Mouse (Mus musculus): ENCODE data around the gene Ptprd. TPM values are rescaled to one million over a fixed set of nuclear protein-coding genes. Genes with fewer than 3 reads are reported as not detected.

Gene Ptprd
- polyA plus RNA-seq, 1 experiment from 2014 or later, result 57.1 TPM

- Histone ChIP-seq H3K36me3 (no peaks in the 10 kb centered on the region), H3K27ac (no peak overlapping the region), H3K4me3 (no peak overlapping the region), H3K27me3 (no peaks in the 10 kb centered on the region), H3K4me1 (no peaks in the 10 kb centered on the region), H3K9ac (no peak overlapping the region), H3K9me3 (replicated peaks) (no peaks in the 10 kb centered on the region), H3K4me2 (replicated peaks) (no peak overlapping the region)
- 61% methylated on average over 3 of the region's 3 CpGs for WGBS
- ATAC-seq (ENCODE audit: low FRiP score), result no peak
Measured at GRCm38 (mm10) chr4:76223720-76224119, 1988.0 kb downstream of the Ptprd start.

GRCm38 (mm10) chr4:76222520-76222919 is 1989.2 kb downstream of the Ptprd start:
- 44% methylated on average over 2 of the region's 2 CpGs for WGBS
- Histone ChIP-seq H3K4me2 (replicated peaks) (no peak overlapping the region), H3K27me3 (no peaks in the 10 kb centered on the region), H3K36me3 (no peaks in the 10 kb centered on the region), H3K9ac (no peak overlapping the region), H3K4me3 (no peak overlapping the region), H3K9me3 (replicated peaks) (no peaks in the 10 kb centered on the region), H3K4me1 (no peaks in the 10 kb centered on the region), H3K27ac (no peak overlapping the region)
- no peak for ATAC-seq (ENCODE audit: low FRiP score)

DNA sequence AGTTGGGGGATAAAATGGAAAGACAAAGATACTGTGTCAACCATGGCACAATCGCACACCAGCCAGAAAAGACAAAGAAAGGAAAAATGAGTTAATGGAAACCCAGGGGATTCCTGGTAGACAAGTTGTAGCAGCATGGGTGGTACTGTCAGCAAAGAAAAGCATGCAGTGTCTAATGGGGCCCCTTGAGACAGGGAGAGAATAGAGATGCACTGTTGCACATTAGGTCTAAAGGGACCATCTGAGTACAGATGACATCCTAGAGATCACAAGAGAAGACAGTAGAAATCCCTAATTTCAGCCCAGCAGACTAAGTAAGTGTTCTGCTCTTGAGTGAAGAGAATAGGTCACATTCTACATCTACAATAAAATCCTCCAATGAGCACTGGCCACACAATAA is 1993.7 kb downstream of the Ptprd start:
- Histone ChIP-seq H3K9ac (no peak overlapping the region), H3K9me3 (replicated peaks) (no peaks in the 10 kb centered on the region), H3K36me3 (no peaks in the 10 kb centered on the region), H3K27ac (no peak overlapping the region), H3K4me3 (no peak overlapping the region), H3K4me1 (no peaks in the 10 kb centered on the region), H3K27me3 (no peaks in the 10 kb centered on the region), H3K4me2 (replicated peaks) (no peak overlapping the region)
- WGBS, result 78% methylated on average over 1 of the region's 1 CpGs
- 0 out of 2 replicates have a peak, but pooled peaks have one; percentile 26 for ATAC-seq (ENCODE audit: low FRiP score)

DNA sequence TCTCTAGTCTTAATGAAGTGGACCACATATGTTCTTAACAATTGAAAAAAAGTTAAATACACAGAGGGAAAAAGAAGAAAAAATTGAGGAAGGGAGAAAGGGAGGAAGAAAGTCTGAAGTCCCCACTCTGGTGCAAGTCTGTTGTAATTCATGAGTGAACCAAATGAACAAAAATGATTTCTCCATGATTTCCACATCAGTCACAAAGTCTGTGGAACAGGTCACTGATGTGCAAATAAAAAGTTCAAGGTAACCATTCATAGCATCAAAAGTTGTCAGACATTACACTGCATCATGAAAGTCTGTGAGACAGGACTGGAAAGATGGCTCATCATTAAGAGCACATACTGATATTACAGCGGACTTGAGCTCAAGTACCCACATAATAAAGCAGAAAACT is 1996.6 kb downstream of the Ptprd start:
- H3K4me2 ChIP-seq (replicated peaks), result no peak overlapping the region
- no peak overlapping the region for H3K27ac ChIP-seq
- no peaks in the 10 kb centered on the region for H3K4me1 ChIP-seq
- H3K36me3 ChIP-seq, result no peaks in the 10 kb centered on the region
- H3K9ac ChIP-seq, result no peak overlapping the region
- ATAC-seq (ENCODE audit: low FRiP score), result no peak
- H3K4me3 ChIP-seq, result no peak overlapping the region
- no peaks in the 10 kb centered on the region for H3K9me3 ChIP-seq (replicated peaks)
- no peaks in the 10 kb centered on the region for H3K27me3 ChIP-seq
- 93% methylated on average over 1 of the region's 1 CpGs for WGBS

GRCm38 (mm10) chr4:76199321-76199720 is 2012.4 kb downstream of the Ptprd start:
- H3K9ac ChIP-seq, result no peak overlapping the region
- H3K4me1 ChIP-seq, result no peaks in the 10 kb centered on the region
- WGBS, result 76% methylated on average over 1 of the region's 1 CpGs
- ATAC-seq (ENCODE audit: low FRiP score), result no peak
- H3K9me3 ChIP-seq (replicated peaks), result no peaks in the 10 kb centered on the region
- H3K4me2 ChIP-seq (replicated peaks), result no peak overlapping the region
- H3K27ac ChIP-seq, result no peak overlapping the region
- H3K36me3 ChIP-seq, result no peaks in the 10 kb centered on the region
- H3K4me3 ChIP-seq, result no peak overlapping the region
- no peaks in the 10 kb centered on the region for H3K27me3 ChIP-seq

GRCm38 (mm10) chr4:76194762-76195161 is 2017.0 kb downstream of the Ptprd start:
- Histone ChIP-seq H3K4me2 (replicated peaks) (no peak overlapping the region), H3K4me3 (no peak overlapping the region), H3K9ac (no peak overlapping the region), H3K27ac (no peak overlapping the region), H3K27me3 (no peaks in the 10 kb centered on the region), H3K36me3 (no peaks in the 10 kb centered on the region), H3K9me3 (replicated peaks) (no peaks in the 10 kb centered on the region), H3K4me1 (no peaks in the 10 kb centered on the region)
- 93% methylated on average over 3 of the region's 3 CpGs for WGBS
- ATAC-seq (ENCODE audit: low FRiP score), result no peak

DNA sequence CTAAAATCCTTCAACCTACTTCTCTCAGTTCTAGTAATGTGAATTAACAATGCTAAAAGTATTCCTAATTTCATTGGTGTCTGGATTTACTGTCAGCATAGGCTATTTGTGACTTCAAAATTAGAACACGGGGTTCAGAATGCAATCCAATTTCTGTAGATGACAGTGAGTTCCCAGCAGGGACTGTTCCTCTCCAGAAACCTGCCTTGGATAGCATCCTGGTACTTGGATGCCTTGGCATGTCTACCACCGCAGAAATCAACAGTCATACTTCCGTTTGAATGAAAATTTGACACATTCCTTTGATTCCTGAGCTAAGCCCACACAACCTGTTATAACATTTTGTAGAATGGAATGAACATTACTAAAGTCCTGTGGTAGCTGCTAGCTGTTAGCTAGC is 2018.3 kb downstream of the Ptprd start:
- Histone ChIP-seq H3K27me3 (no peaks in the 10 kb centered on the region), H3K36me3 (no peaks in the 10 kb centered on the region), H3K4me1 (no peaks in the 10 kb centered on the region), H3K9ac (no peak overlapping the region), H3K4me2 (replicated peaks) (no peak overlapping the region), H3K9me3 (replicated peaks) (no peaks in the 10 kb centered on the region), H3K27ac (no peak overlapping the region), H3K4me3 (no peak overlapping the region)
- 91% methylated on average over 3 of the region's 3 CpGs for WGBS
- no peak for ATAC-seq (ENCODE audit: low FRiP score)

GRCm38 (mm10) chr4:76192031-76192430 is 2019.7 kb downstream of the Ptprd start:
- H3K9me3 ChIP-seq (replicated peaks), result no peaks in the 10 kb centered on the region
- no peak overlapping the region for H3K4me2 ChIP-seq (replicated peaks)
- 92% methylated on average over 1 of the region's 1 CpGs for WGBS
- no peaks in the 10 kb centered on the region for H3K4me1 ChIP-seq
- ATAC-seq (ENCODE audit: low FRiP score), result no peak
- H3K27ac ChIP-seq, result no peak overlapping the region
- no peaks in the 10 kb centered on the region for H3K27me3 ChIP-seq
- H3K9ac ChIP-seq, result no peak overlapping the region
- H3K36me3 ChIP-seq, result no peaks in the 10 kb centered on the region
- H3K4me3 ChIP-seq, result no peak overlapping the region

DNA sequence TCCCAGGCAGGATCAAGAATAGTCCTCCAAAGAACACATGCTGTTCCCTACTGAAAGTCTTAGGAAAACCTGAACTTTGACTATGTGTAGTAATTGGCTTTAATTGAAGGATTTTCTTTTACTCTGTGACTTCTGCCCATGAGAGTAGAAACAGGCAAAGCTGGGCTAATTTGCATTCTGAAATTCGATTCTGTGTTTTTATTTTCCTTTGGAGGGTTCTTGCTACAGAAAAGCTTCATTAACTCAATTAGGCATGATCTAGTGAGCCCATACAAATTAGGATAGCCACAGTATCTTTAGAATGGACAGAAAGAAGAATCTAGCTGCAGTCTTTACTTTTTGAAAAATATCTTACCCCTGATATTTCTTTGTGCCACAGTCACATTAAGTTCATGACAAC is 2021.0 kb downstream of the Ptprd start:
- 11% methylated on average over 1 of the region's 1 CpGs for WGBS
- no peaks in the 10 kb centered on the region for H3K4me1 ChIP-seq
- no peak overlapping the region for H3K9ac ChIP-seq
- no peak for ATAC-seq (ENCODE audit: low FRiP score)
- no peaks in the 10 kb centered on the region for H3K27me3 ChIP-seq
- H3K9me3 ChIP-seq (replicated peaks), result no peaks in the 10 kb centered on the region
- no peak overlapping the region for H3K27ac ChIP-seq
- no peak overlapping the region for H3K4me3 ChIP-seq
- no peak overlapping the region for H3K4me2 ChIP-seq (replicated peaks)
- H3K36me3 ChIP-seq, result no peaks in the 10 kb centered on the region

DNA sequence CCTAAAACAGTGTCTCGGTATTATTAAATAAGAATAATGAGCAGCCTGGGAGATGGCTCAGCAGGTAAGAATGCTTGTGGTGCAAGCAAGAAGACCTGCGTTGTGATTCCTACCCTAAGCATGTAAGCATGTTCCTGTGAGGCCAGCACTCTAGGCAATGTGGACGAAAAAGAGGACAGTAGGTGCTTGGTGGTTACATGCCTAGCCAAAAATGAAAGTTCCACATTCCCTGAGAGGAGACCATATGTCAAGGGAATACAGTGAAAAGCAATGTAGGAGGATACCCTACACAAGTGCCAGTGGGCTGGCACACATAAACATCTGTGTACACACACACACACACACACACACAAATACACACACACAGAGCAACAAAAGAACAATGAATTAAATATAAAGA is 2028.7 kb downstream of the Ptprd start:
- no peaks in the 10 kb centered on the region for H3K27me3 ChIP-seq
- H3K27ac ChIP-seq, result no peak overlapping the region
- no peak overlapping the region for H3K4me2 ChIP-seq (replicated peaks)
- no peak overlapping the region for H3K4me3 ChIP-seq
- H3K4me1 ChIP-seq, result peaks cover 5% of the 10 kb centered on the region; the same call in 1 of the 2 replicates
- H3K9ac ChIP-seq, result no peak overlapping the region
- WGBS, result 93% methylated on average over 3 of the region's 3 CpGs
- no peaks in the 10 kb centered on the region for H3K36me3 ChIP-seq
- H3K9me3 ChIP-seq (replicated peaks), result no peaks in the 10 kb centered on the region
- no peak for ATAC-seq (ENCODE audit: low FRiP score)

DNA sequence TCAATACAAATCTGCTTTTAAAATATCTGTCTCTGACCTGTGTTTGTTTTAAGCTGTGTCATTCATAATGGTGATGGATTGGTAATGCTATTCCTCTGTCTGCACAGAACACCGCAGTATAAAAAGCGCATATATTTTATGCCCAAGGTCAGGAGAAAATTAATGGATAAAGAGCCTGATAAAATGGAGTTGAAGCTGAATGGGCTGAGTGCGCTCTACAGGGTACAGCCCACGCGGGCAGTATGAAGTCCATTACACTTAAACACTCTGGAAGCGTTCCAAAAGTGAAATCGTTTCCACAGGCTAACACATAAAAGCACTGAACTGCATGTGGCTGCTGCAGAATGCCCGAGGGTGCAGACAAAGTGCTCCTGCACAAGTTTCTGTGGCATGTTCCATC is 2032.3 kb downstream of the Ptprd start:
- Histone ChIP-seq H3K4me1 (peaks cover 5% of the 10 kb centered on the region; the same call in 1 of the 2 replicates), H3K9ac (no peak overlapping the region), H3K27ac (no peak overlapping the region), H3K4me2 (replicated peaks) (no peak overlapping the region), H3K36me3 (no peaks in the 10 kb centered on the region), H3K9me3 (replicated peaks) (no peaks in the 10 kb centered on the region), H3K4me3 (no peak overlapping the region), H3K27me3 (no peaks in the 10 kb centered on the region)
- peak; percentile 50 for ATAC-seq (ENCODE audit: low FRiP score)
- 52% methylated on average over 8 of the region's 8 CpGs for WGBS

DNA sequence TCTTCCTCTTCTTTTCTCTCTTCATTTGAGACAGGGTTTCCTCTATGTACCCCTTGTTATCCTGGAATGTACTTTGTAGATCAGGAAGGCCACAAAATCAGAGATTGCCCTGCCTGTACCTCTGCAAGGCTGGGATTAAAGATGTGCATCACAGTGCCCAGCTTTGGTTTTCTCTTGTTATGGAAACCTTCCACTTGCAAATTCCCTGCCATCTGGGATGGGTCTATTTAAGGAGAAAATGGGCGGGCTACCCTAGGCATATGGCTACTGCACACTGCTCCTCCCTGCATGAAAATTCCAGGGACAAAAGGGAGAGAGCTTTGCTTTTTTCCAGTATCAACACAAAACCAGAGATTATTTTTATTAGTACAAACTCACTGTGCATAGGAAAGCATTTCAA is 2036.7 kb downstream of the Ptprd start:
- no peak overlapping the region for H3K9ac ChIP-seq
- no peak for ATAC-seq (ENCODE audit: low FRiP score)
- H3K36me3 ChIP-seq, result no peaks in the 10 kb centered on the region
- 74% methylated on average over 1 of the region's 1 CpGs for WGBS
- H3K9me3 ChIP-seq (replicated peaks), result no peaks in the 10 kb centered on the region
- H3K4me3 ChIP-seq, result no peak overlapping the region
- no peak overlapping the region for H3K27ac ChIP-seq
- H3K27me3 ChIP-seq, result no peaks in the 10 kb centered on the region
- H3K4me2 ChIP-seq (replicated peaks), result no peak overlapping the region
- H3K4me1 ChIP-seq, result peaks cover 5% of the 10 kb centered on the region; the same call in 1 of the 2 replicates

- Histone ChIP-seq H3K4me3 (no peak overlapping the region), H3K9ac (no peak overlapping the region), H3K27me3 (no peaks in the 10 kb centered on the region), H3K9me3 (replicated peaks) (no peaks in the 10 kb centered on the region), H3K4me1 (peaks cover 2% of the 10 kb centered on the region; the same call in 1 of the 2 replicates), H3K36me3 (no peaks in the 10 kb centered on the region), H3K27ac (no peak overlapping the region), H3K4me2 (replicated peaks) (no peak overlapping the region)
- ATAC-seq (ENCODE audit: low FRiP score), result no peak
- WGBS, result 82% methylated on average over 1 of the region's 1 CpGs
Measured at GRCm38 (mm10) chr4:76155750-76156149, 2056.0 kb downstream of the Ptprd start.
